ENCODE assay signal across 8 mouse cellular contexts in the genomic region with DNA sequence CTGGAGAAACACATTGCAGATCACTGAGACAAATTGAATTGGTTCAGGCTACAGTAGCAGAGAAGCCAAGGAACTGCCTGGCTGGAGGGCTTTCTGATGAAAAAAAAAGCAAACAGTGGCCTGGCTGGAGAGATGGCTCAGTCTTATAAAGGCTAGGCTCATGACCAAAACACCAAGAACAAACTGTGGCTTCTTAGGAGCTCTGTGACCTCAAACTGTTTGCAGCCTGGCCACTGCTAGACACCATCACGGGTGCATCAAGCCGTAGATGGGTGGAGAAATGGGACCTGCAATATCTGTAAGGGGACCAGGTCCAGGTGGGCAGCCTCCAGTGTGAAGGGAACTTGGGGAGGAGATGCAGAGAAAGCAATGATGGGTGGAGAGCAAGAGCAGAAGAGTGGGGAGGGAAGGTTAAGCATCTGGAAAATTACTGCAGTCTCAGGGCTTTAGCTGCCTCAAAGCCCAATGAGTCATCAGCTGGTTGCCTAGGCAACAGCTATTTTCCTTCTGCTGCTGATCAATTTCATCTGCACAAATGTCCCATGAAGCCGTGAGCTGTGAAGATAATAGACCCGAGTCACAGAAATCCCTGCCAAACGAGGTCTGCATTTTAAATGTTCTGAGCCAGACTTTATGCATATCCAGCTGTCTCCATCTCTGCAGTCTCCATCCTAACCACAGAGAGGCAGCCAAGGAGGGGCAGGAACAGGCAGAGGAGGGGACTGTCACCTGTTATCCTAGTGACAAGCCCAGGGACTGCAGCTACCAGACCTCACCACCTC.
A peak's percentile ranks its signal among the peaks of the same experiment; 100 is the strongest.
DNase-seq lines count a peak whose midpoint lies in the region; ATAC-seq lines count a peak whose summit lies in the region.

No protein-coding gene starts in this region.

- H3K4me2 ChIP-seq in heart, embryonic 11.5 days: no peak overlapping the region
- H3K4me2 ChIP-seq in hindbrain, embryonic 14.5 days (replicated peaks): peak overlapping the region; percentile 19
- H3K4me2 ChIP-seq in limb, embryonic 13.5 days (replicated peaks): no peak overlapping the region

- H3K4me3 ChIP-seq in heart, embryonic 11.5 days (ENCODE audit: low read depth, low read length): no peak overlapping the region
- H3K4me3 ChIP-seq in hindbrain, embryonic 14.5 days (replicated peaks; ENCODE audit: low read length): no peak overlapping the region
- H3K4me3 ChIP-seq in limb, embryonic 13.5 days: no peak overlapping the region

- peaks cover 8% of the 10 kb centered on the region; the same call in 1 of the 2 replicates for H3K4me1 ChIP-seq in heart, embryonic 11.5 days (ENCODE audit: control insufficient read depth, insufficient read depth, low read length)
- H3K4me1 ChIP-seq in hindbrain, embryonic 14.5 days (replicated peaks; ENCODE audit: control insufficient read depth, insufficient read depth, low read length): peaks cover 27% of the 10 kb centered on the region
- no peaks in the 10 kb centered on the region; the same call in 1 of the 2 replicates for H3K4me1 ChIP-seq in limb, embryonic 13.5 days

- no peaks in the 10 kb centered on the region for H3K36me3 ChIP-seq in heart, embryonic 11.5 days (ENCODE audit: control insufficient read depth, insufficient read depth, low read length)
- H3K36me3 ChIP-seq in hindbrain, embryonic 14.5 days (replicated peaks; ENCODE audit: control insufficient read depth, insufficient read depth): no peaks in the 10 kb centered on the region
- no peaks in the 10 kb centered on the region for H3K36me3 ChIP-seq in limb, embryonic 13.5 days

- no peaks in the 10 kb centered on the region for H3K27me3 ChIP-seq in heart, embryonic 11.5 days (ENCODE audit: control insufficient read depth, insufficient read depth, low read length)
- no peaks in the 10 kb centered on the region for H3K27me3 ChIP-seq in hindbrain, embryonic 14.5 days (ENCODE audit: control insufficient read depth, insufficient read depth, low read length)
- no peaks in the 10 kb centered on the region for H3K27me3 ChIP-seq in limb, embryonic 13.5 days

- no peak for ATAC-seq in heart, embryonic 11.5 days (replicated peaks; ENCODE audit: insufficient number of reproducible peaks, low FRiP score, low TSS enrichment)
- ATAC-seq in hindbrain, embryonic 14.5 days (ENCODE audit: low FRiP score): peak; percentile 93
- ATAC-seq in limb, embryonic 13.5 days (ENCODE audit: low FRiP score, low read depth): peak; percentile 78

- DNase-seq in heart, adult 11 months: peak; percentile 95
- peak; percentile 62 for DNase-seq in adrenal gland, postnatal 25 days
- DNase-seq in frontal cortex, postnatal 14 days (ENCODE audit: low spot score in 2 of 2): peak; percentile 66 to 77
- DNase-seq in hindbrain, embryonic 14.5 days (ENCODE audit: low spot score): peak; percentile 82
- DNase-seq in right cerebral cortex, postnatal 36 days (ENCODE audit: low spot score in 2 of 2): peak; percentile 82 to 89
- DNase-seq in spleen, postnatal 36 days (ENCODE audit: low spot score in 2 of 2): no peak

- no peaks in the 10 kb centered on the region for H3K9me3 ChIP-seq in heart, embryonic 11.5 days (replicated peaks; ENCODE audit: control insufficient read depth, low read length)
- no peaks in the 10 kb centered on the region for H3K9me3 ChIP-seq in hindbrain, embryonic 14.5 days (ENCODE audit: control insufficient read depth, low read length)
- H3K9me3 ChIP-seq in limb, embryonic 13.5 days: no peaks in the 10 kb centered on the region

- no peak overlapping the region for H3K27ac ChIP-seq in heart, embryonic 11.5 days (ENCODE audit: low read depth, low read length)
- peak overlapping the region; percentile 93 for H3K27ac ChIP-seq in hindbrain, embryonic 14.5 days
- no peak overlapping the region for H3K27ac ChIP-seq in limb, embryonic 13.5 days

- WGBS in heart, embryonic 11.5 days (ENCODE audit: insufficient replicate concordance): 64% methylated on average over 5 of the region's 5 CpGs
- 18% methylated on average over 5 of the region's 5 CpGs for WGBS in hindbrain, embryonic 14.5 days
- WGBS in limb, embryonic 13.5 days: 42% methylated on average over 5 of the region's 5 CpGs

- no peak overlapping the region for H3K9ac ChIP-seq in heart, embryonic 11.5 days (ENCODE audit: low read depth, low read length)
- H3K9ac ChIP-seq in hindbrain, embryonic 14.5 days: no peak overlapping the region
- H3K9ac ChIP-seq in limb, embryonic 13.5 days: no peak overlapping the region

Comparison
In these comparisons a context has a peak if more than half of its experiments do, and no peak if none do; other contexts are left out.
1. DNase-seq: peak in heart, adult 11 months (single experiment), adrenal gland, postnatal 25 days (single experiment), frontal cortex, postnatal 14 days (2 of 2), hindbrain, embryonic 14.5 days (single experiment) and right cerebral cortex, postnatal 36 days (2 of 2); none in spleen, postnatal 36 days (0 of 2).